Mouse (Mus musculus): Measurements from ENCODE around the gene Ppm1l. TPM values are rescaled to one million over a fixed set of nuclear protein-coding genes. Genes with fewer than 3 reads are reported as not detected.

The Ppm1l gene
- polyA plus RNA-seq, 1 experiment from 2014 or later, result 4.5 TPM

DNA sequence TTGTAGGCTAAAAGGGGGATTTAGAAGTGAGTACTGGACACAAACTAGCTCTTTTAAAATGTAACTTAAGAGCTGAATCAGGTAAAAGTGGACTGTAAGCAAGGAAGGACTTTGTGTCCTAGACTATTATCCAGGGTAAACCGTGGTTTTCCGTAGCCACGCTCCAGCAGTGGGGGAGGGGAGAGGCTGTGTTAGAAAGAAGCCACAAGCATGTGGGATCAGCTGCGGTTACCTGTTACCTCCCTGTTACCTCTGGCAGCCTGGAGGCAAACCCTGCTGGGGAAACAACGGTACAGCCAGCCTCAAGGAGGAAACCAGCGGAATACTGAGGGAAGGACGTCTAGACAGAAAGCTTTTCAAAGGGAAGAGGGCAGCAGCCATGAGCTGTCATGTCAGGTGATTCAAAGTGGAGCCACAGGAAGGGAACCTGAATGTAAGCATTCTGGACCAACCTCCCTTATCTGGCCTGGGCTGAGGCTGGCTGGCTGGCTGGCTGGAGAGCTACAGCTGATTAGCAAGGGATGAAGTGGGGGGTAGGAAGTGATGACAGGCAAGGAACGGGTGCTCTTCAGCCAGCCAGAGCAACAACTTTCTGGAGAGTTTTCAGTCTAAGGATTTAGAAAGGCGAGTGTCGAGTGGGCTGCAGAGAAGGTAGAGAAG, 271.6 kb downstream of the Ppm1l start:
- Histone ChIP-seq H3K4me3 (replicated peaks) (no peak overlapping the region), H3K4me1 (replicated peaks) (0 out of 2 replicates have a peak, but pooled peaks cover 2% of the 10 kb centered on the region), H3K27me3 (no peaks in the 10 kb centered on the region), H3K27ac (no peak overlapping the region), H3K36me3 (no peaks in the 10 kb centered on the region), H3K9ac (no peak overlapping the region), H3K9me3 (replicated peaks) (no peaks in the 10 kb centered on the region), H3K4me2 (0 out of 2 replicates have a peak overlapping the region, but pooled peaks have one; percentile 21)
- no peak for ATAC-seq (ENCODE audit: low read depth)
- WGBS (ENCODE audit: insufficient replicate concordance), result 23% methylated on average over 10 of the region's 10 CpGs
- no peak for DNase-seq

DNA sequence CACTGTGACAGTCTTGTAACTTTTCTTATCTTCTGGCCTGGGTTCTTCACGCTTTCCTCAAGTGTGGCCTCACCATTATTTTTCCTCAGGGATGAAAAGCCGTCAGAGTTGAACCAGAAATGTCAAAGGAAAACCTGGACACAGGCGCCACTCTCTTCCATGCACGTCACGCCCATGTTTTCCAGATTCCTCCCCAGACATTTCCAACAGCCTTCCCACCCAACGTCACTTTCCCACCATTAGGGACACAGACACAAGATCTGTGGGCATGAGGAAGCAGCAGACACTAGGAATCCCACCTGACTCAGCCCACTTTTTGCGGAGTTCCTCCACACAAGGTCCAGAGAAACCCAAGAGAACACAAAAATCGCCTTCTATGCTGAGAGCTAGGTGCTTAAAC, 276.8 kb downstream of the Ppm1l start:
- ATAC-seq (ENCODE audit: low read depth), result no peak
- no peak overlapping the region for H3K9ac ChIP-seq
- H3K4me2 ChIP-seq, result no peak overlapping the region
- H3K27ac ChIP-seq, result no peak overlapping the region
- no peak for DNase-seq
- H3K4me3 ChIP-seq (replicated peaks), result no peak overlapping the region
- H3K27me3 ChIP-seq, result peaks cover 14% of the 10 kb centered on the region
- no peaks in the 10 kb centered on the region for H3K9me3 ChIP-seq (replicated peaks)
- H3K4me1 ChIP-seq (replicated peaks), result no peaks in the 10 kb centered on the region
- WGBS (ENCODE audit: insufficient replicate concordance), result 62% methylated on average over 8 of the region's 8 CpGs
- H3K36me3 ChIP-seq, result no peaks in the 10 kb centered on the region

DNA sequence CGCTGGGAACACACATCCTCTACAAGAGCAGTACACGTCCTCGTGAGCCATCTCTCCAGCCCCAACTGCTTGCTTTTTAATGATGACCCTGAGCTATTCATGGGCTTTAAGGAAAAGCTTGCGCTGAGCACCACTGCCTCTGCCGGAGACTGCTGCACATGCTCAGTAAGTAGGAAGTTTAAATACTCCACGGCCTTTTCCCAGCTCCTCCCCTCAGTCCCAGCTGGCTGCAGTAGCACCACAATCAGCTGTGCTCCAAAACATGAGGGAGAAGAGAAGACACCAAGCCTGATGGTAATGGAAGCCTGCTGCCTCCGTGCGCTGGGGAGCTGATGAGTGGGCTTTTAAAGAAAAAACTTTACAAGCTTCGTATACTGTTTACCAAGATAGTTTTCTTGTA, 277.4 kb downstream of the Ppm1l start:
- ATAC-seq (ENCODE audit: low read depth), result no peak
- H3K27me3 ChIP-seq, result peaks cover 20% of the 10 kb centered on the region
- H3K36me3 ChIP-seq, result no peaks in the 10 kb centered on the region
- 54% methylated on average over 9 of the region's 9 CpGs for WGBS (ENCODE audit: insufficient replicate concordance)
- DNase-seq, result no peak
- no peaks in the 10 kb centered on the region for H3K4me1 ChIP-seq (replicated peaks)
- H3K4me3 ChIP-seq (replicated peaks), result no peak overlapping the region
- no peak overlapping the region for H3K27ac ChIP-seq
- H3K4me2 ChIP-seq, result no peak overlapping the region
- H3K9me3 ChIP-seq (replicated peaks), result no peaks in the 10 kb centered on the region
- H3K9ac ChIP-seq, result no peak overlapping the region

DNA sequence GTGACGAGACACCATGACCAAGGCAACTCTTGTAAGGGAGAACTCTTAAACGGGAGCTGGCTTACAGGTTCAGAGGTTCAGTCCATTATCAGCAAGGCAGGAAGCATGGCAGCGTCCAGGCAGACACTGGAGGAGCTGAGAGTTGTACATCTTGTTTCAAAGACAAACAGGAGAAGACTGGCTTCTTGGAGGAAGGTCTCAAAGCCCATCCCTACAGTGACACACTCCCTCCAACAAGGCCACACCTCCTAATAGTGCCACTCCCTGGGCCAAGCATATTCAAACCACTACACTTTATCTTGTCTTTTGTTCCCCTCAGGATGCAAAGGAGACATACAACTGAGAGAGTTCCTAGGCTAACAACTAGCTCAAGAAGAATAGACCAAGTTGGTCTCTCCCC, 279.5 kb downstream of the Ppm1l start:
- H3K27me3 ChIP-seq, result peaks cover 30% of the 10 kb centered on the region
- 47% methylated on average over 3 of the region's 3 CpGs for WGBS (ENCODE audit: insufficient replicate concordance)
- no peaks in the 10 kb centered on the region for H3K36me3 ChIP-seq
- no peak overlapping the region for H3K4me3 ChIP-seq (replicated peaks)
- DNase-seq (no peak), ATAC-seq (ENCODE audit: low read depth) (no peak)
- H3K27ac ChIP-seq, result no peak overlapping the region
- H3K4me1 ChIP-seq (replicated peaks), result no peaks in the 10 kb centered on the region
- H3K4me2 ChIP-seq, result no peak overlapping the region
- H3K9me3 ChIP-seq (replicated peaks), result no peaks in the 10 kb centered on the region
- H3K9ac ChIP-seq, result no peak overlapping the region

DNA sequence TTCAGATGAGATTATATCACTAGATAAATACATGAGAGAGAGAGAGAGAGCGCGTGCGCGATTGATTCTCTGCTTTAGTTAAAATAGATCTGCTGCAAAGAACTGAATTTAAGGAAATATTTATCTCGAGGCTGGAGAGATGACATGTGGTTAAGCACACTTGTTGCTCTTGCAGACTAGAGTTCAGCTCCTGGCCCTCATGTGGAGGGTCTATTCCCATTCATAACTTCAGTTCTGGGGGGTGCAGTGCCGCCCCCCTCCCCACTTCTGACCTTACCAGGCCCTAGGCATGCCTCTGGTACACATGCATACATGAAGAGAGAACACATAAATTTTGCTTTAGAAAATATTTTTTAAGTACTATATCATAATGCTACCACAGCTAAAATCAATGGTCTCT, 280.6 kb downstream of the Ppm1l start:
- no peak for ATAC-seq (ENCODE audit: low read depth)
- Histone ChIP-seq H3K4me1 (replicated peaks) (no peaks in the 10 kb centered on the region), H3K36me3 (no peaks in the 10 kb centered on the region), H3K4me2 (no peak overlapping the region), H3K27me3 (peaks cover 30% of the 10 kb centered on the region), H3K9ac (no peak overlapping the region), H3K9me3 (replicated peaks) (no peaks in the 10 kb centered on the region), H3K27ac (no peak overlapping the region), H3K4me3 (replicated peaks) (no peak overlapping the region)
- 79% methylated on average over 6 of the region's 6 CpGs for WGBS (ENCODE audit: insufficient replicate concordance)
- no peak for DNase-seq

DNA sequence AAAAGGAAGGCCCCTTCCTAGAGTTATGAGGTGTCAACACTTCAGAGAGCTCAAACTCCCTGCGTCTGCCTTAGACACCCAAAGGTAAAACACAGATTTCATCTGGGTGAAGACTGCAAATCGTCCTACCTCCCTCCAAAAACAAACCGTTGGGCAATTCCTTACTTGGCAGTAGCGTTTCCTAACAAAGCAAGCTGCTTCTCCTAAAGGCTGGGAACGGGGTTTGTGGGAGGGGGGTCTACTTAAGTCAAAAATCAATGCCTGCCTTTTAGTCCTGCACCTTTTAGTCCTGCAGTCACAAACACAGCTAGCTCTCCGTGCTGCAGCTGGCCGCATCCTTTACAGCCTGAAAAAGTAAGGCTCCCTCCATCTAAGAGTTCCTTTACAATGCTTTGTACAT, 281.2 kb downstream of the Ppm1l start:
- no peaks in the 10 kb centered on the region for H3K4me1 ChIP-seq (replicated peaks)
- H3K9me3 ChIP-seq (replicated peaks), result no peaks in the 10 kb centered on the region
- no peaks in the 10 kb centered on the region for H3K36me3 ChIP-seq
- 32% methylated on average over 7 of the region's 7 CpGs for WGBS (ENCODE audit: insufficient replicate concordance)
- DNase-seq, result no peak
- H3K27ac ChIP-seq, result no peak overlapping the region
- H3K9ac ChIP-seq, result no peak overlapping the region; the same call in 1 of the 2 replicates
- H3K27me3 ChIP-seq, result peaks cover 30% of the 10 kb centered on the region
- peak overlapping the region; percentile 68 for H3K4me2 ChIP-seq
- no peak for ATAC-seq (ENCODE audit: low read depth)
- peak overlapping the region; percentile 60 for H3K4me3 ChIP-seq (replicated peaks)

DNA sequence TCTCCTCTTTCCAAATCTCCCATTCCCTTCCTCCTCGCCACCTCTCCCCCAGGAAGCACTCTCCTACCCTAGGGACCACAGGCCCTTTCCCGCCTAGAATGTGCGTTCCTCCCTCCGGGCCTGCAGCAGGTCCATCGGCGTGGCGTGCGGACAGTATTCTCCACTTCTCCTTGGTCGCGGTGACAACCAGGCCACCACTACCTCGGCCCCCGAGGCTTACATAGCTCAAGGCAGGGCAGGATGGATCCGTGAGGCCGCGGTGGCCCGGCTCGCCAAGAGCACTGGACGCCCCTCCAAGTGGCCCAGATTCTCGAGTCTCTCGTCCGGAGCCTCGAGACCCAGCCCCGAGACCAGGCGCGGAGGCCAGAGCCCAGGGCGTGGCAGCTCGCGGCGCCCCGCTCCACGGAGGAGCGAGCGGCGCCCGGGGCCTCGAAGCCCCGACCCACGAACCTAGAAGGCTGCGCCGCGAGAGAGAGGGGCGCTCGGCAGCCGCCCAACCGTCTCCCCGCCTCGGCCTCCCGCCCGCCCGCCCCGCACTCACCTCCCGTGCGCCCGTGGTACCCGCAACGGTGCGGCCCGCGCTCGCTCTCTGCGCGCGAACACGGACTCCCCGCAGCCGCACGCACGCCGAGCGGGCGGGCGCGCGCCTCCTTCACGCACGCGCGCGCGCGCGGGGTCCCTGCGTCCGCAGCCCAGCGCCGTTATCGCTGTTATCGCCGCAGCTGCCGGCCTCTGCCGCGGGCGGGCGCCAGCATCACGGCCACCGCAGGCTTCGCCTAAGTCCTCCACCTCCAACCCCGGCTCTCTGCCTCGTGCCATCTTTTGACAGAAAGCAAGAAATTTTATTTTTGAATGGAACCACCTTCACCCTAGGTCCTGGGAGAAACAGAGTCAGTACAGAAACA, 281.9 kb downstream of the Ppm1l start, which contains the start of gene B3galnt1:
Gene B3galnt1 (minus strand): TSS at position 700 of the 905 bp plus-strand sequence.
- no peak for DNase-seq
- no peak within 1 kb of the TSS for H3K27ac ChIP-seq
- H3K9me3 ChIP-seq (replicated peaks), result no peaks in the 10 kb centered on the region

DNA sequence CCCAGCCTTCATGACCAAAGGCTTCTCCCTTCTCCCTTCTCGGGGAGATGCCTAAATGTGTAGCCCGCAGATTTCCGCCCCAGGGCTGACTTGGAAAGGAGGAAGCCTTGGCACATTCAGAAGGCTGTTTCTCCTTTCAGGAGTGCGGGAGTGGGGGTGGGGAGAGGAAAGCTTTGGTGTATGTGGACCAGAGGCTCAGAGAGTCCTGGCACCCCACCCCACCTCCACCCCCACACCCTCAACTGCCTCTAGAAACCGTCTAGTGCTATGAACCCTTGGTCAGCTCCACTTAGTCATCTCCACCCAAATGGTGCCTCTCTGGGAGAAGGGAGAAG, 282.5 kb downstream of the Ppm1l start:
- 17% methylated on average over 5 of the region's 5 CpGs for WGBS (ENCODE audit: insufficient replicate concordance)
- Histone ChIP-seq H3K9ac (no peak overlapping the region), H3K36me3 (no peaks in the 10 kb centered on the region), H3K4me1 (replicated peaks) (no peaks in the 10 kb centered on the region), H3K27ac (no peak overlapping the region), H3K27me3 (peaks cover 30% of the 10 kb centered on the region), H3K4me2 (peak overlapping the region; percentile 68), H3K4me3 (replicated peaks) (peak overlapping the region; percentile 60), H3K9me3 (replicated peaks) (no peaks in the 10 kb centered on the region)
- ATAC-seq (ENCODE audit: low read depth) (no peak), DNase-seq (no peak)

More for the DNA sequence above, 281.9 kb downstream of the Ppm1l start, which contains the start of gene B3galnt1:
- peaks cover 30% of the 10 kb centered on the region for H3K27me3 ChIP-seq
- 3% methylated on average over 49 of the region's 99 CpGs for WGBS (ENCODE audit: insufficient replicate concordance)
- ATAC-seq (ENCODE audit: low read depth), result no peak
- peak within 1 kb of the TSS; percentile 60 for H3K4me3 ChIP-seq (replicated peaks)
- peak within 1 kb of the TSS; percentile 68 for H3K4me2 ChIP-seq
- peak within 1 kb of the TSS; percentile 58 for H3K9ac ChIP-seq
- no peaks in the 10 kb centered on the region for H3K36me3 ChIP-seq
- no peaks in the 10 kb centered on the region for H3K4me1 ChIP-seq (replicated peaks)

DNA sequence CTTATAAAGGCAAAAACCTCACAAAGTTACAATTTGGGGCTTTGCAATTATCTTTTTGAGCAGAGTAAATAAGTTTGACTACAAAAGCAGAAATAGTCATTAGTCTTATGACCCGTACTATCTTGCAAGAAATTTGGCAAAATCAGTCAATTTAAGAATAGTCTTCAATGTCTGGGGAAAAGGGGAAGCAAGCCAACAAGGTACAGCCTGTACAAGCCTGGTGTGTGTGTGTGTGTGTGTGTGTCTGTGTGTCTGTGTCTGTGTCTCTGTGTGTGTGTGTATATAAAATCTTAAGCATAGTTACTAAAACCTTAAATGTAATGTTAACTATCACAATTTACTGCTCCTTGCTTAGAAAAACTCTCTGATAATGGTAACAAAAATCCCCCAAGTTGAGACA, 290.3 kb downstream of the Ppm1l start:
- WGBS (ENCODE audit: insufficient replicate concordance), result 51% methylated on average over 1 of the region's 1 CpGs
- no peak for DNase-seq

DNA sequence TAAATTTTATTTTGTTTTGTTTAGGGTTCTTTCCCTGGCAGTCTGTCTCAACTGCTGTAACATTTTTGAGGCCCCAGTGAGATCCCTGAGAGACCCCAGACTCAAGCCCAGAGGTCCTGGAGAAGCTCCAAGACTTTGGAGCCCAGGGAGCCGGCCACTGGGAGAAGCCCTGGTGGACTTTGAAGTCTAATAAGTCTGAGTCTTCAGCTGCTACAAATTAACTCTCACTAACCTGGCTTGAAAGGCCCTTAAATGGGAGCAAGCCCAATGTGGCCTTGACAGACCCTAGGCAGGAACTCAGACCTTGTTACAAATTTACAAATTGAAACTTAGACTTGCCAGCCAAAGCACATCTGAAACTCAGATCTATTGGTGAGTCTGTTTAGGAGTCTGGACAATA, 290.8 kb downstream of the Ppm1l start:
- Histone ChIP-seq H3K4me2 (no peak overlapping the region), H3K9ac (no peak overlapping the region), H3K9me3 (replicated peaks) (no peaks in the 10 kb centered on the region), H3K36me3 (no peaks in the 10 kb centered on the region), H3K27ac (no peak overlapping the region), H3K4me1 (replicated peaks) (no peaks in the 10 kb centered on the region), H3K4me3 (replicated peaks) (no peak overlapping the region), H3K27me3 (no peaks in the 10 kb centered on the region)
- WGBS (ENCODE audit: insufficient replicate concordance), result 29% methylated on average over 1 of the region's 1 CpGs
- no peak for DNase-seq
- no peak for ATAC-seq (ENCODE audit: low read depth)

More for the DNA sequence above, 290.3 kb downstream of the Ppm1l start:
- no peak overlapping the region for H3K4me2 ChIP-seq
- H3K36me3 ChIP-seq, result no peaks in the 10 kb centered on the region
- no peaks in the 10 kb centered on the region for H3K4me1 ChIP-seq (replicated peaks)
- ATAC-seq (ENCODE audit: low read depth), result no peak
- no peaks in the 10 kb centered on the region for H3K27me3 ChIP-seq
- H3K9ac ChIP-seq, result no peak overlapping the region
- no peak overlapping the region for H3K27ac ChIP-seq
- no peak overlapping the region for H3K4me3 ChIP-seq (replicated peaks)
- H3K9me3 ChIP-seq (replicated peaks), result no peaks in the 10 kb centered on the region

DNA sequence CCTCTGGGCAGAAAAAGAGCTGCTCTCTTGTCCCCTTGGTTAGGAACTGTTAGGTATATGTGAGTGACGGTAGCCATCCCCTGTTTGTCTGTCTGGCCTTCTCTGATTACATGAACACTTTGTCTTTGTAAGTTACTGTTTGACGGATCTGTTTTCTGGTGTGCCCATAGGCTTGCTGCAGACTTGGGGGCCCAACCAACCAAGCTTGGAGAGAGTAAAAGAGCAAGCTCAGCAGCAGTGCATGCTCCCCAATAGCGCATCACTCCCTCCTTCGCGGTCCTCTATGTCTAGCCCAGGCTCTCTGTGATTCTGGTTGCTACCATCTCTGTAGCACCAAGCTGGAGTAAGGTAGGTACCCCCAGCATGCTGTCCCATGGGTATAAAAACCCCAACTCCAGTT, 291.2 kb downstream of the Ppm1l start:
- H3K9ac ChIP-seq, result no peak overlapping the region
- 84% methylated on average over 5 of the region's 5 CpGs for WGBS (ENCODE audit: insufficient replicate concordance)
- DNase-seq, result no peak

More for the DNA sequence above, 291.2 kb downstream of the Ppm1l start:
- H3K4me3 ChIP-seq (replicated peaks), result no peak overlapping the region
- H3K4me1 ChIP-seq (replicated peaks), result no peaks in the 10 kb centered on the region
- no peak overlapping the region for H3K4me2 ChIP-seq
- H3K36me3 ChIP-seq, result no peaks in the 10 kb centered on the region
- no peaks in the 10 kb centered on the region for H3K27me3 ChIP-seq
- H3K9me3 ChIP-seq (replicated peaks), result no peaks in the 10 kb centered on the region
- no peak overlapping the region for H3K27ac ChIP-seq
- ATAC-seq (ENCODE audit: low read depth), result no peak
